Mouse (Mus musculus): ENCODE measurements at regions not wholly inside any gene's neighbourhood (a gene's known extent, or its start where the extent isn't known, plus 50 kb on each side); places are given as distances from the start of the nearest gene placed in this dataset.
A peak's percentile ranks its signal among the peaks of the same experiment; 100 is the strongest.

- no peak for DNase-seq
Observed at GRCm38 (mm10) chr5:19130639-19131038, 96.2 kb upstream of the Magi2 start.

- DNase-seq, result no peak
Observed at GRCm38 (mm10) chr5:19154511-19154910, 72.3 kb upstream of the Magi2 start.

GRCm38 (mm10) chr5:19158191-19158590 is 68.6 kb upstream of the Magi2 start:
- peak; percentile 16 for DNase-seq

GRCm38 (mm10) chr5:19160256-19160655 is 66.6 kb upstream of the Magi2 start:
- no peak for DNase-seq

Data from right cerebral cortex, postnatal 14 days (tissue).